Mouse (Mus musculus) kidney, postnatal 25 days (tissue): ENCODE results near the gene Metap1.
A peak's percentile ranks its signal among the peaks of the same experiment; 100 is the strongest.
"Not testable (repeated sequence)": the region's sequence is repeated elsewhere in the genome, so short reads cannot be mapped to it uniquely, and the experiment has no call there.

Source experiments
- DNase-seq, 2 experiments: peaks; one replicate each; pipeline ENCODE4 v3.0.0; 2021; ENCODE audit warnings: mixed read lengths in 2 of 2

The Metap1 gene

DNA sequence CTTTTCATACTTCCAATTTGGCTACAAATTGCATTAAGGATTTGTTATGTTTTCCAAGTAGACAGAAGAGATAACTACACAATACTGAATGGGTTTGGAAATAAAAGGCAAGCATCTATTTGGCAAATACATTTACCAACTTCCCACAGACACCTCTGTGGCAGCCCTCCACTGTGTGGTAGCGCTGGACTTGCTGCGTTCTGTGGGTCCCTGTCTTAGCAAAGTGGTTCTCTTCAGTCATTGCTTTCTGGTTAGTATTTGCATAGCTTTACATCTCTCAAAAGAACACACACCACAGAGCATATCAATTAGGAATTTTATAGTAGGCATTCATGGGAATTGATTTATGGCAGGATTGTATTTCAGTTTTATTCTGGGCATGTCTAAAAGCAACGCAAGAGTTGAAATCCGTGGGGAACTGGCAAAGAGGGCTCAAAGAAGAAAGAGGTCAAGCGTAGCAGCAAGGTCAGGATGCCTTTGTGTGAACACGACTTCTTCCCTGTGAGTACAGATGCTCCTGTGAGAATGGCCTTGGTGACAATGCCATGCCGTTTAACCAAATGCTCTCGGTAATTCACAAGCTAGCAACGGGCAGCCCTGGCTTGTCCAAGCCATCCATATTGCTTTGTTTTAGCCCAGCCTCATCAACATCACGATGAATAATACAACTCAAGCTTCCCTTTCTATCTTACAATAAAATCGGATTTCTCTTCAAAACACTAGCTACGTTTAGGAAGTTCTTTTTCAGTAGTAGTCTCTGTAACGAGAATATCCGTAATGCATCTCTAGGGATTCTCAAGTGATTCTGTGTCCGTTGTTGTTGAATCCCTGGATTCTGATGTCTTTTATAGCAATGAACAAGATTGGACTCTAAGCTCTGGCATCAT lies 10.8 kb upstream of the Metap1 start:
- DNase-seq, result no peak

DNA sequence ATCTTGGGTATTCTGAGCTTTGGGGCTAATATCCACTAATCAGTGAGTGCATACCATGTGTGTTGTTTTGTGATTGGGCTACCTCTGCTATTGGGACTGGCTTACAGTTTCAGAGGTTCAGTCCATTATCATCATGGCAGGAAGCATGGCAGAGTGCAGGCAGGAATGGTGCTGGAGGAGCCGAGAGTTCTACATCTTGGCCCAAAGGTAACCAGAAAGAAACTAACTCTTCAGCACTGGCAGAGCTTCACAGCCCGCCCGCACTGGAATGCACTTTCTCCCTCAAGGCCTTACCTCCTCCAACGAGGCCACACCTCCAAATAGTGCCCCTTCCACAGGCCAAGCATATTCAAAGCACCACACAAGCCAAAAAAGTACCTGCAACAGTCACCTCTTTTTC lies 9.4 kb upstream of the Metap1 start:
- no peak for DNase-seq

DNA sequence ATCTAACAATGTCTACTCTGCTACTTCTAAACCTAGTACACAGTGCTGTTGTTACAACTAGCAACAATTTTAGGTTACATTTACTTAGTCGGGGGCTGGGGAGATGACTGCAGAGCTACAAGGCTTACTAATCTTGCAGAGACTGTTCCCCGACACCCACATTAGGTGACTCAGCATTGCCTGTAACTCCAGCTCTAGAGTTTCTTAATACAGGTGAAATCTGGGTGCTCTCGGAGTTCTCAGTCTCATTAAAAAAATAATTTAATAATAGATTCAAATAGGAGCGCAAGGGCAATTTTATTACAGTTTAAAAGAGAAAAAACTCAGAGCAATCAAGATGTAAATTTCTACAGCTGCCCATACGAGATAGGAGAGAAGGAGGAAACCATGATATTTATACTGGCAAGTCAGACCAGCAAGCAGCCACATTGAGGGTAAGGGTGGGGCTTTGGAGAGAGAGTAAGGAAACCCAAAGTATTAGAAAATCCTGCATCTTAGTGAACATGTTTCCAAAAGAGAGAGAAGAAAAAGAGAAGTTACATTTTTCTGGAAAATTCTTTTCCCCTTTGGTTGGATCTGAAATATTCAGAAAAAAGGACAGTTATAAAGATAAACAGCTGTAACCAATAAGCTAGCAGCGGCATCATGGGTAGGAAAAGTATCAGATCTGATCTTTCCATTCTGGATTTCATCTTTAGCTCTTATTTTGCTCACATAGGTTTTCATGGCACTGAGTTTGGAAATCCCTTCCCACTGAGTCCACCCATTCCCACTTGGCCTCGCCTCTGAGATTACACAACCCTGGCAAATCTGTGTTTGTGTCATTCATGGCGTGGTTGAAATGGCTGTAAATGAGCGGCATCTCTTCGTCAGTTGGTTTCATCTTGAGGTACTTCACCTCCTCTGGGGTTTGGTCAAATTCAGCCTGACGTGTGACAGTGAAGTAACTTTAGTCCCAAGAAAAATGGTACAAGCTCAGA lies 6.1 kb upstream of the Metap1 start:
- no peak for DNase-seq

DNA sequence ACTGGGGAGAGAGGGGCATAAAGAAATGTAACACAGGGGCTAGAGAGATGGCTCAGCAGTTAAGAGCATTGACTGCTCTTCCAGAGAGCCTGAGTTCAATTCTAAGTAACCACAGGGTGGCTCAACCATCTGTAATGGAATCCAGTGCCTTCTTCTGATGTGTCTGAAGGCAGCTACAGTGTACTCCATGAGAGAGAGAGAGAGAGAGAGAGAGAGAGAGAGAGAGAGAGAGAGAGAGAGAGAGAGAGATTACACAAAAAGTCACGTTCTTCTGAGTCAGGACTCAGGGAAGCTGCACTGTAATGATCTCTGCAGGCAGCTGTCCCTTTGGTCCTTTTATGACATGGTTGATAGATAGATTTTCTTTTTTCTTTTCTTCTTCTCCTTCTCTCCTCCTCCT lies 5.2 kb upstream of the Metap1 start:
- no peak for DNase-seq

DNA sequence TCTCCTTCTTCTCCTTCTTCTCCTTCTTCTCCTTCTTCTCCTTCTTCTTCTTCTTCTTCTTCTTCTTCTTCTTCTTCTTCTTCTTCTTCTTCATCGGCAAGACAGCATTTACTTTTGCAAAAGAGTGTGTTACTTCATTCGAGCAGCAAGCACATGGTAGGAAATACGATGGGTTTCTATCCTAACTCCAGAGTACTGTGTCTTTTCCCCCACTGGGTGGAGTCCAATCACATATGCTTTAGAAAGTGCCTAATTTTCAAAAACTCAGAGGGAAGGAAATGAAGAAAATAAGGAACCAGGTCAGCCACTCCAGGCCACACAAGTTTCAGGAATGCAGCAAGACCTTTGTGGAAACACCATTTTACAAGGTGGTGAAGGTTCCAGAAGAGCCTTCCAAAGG lies 4.4 kb upstream of the Metap1 start:
- DNase-seq, result no peak

DNA sequence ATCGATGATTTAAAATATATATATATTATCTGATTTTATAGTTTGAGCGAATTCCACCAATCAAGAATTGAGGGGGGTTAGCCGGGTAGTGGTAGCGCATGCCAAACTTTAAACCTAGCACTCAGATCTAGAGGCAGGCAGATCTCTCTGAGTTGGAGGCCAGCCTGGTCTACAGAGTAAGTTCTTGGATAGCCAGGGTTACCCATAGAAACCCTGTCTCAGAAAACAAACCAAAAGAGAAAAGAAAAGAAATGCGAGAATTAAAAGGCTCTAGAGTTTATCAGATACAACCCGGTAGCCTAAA lies 671 bp upstream of the Metap1 start:
- no peak for DNase-seq

DNA sequence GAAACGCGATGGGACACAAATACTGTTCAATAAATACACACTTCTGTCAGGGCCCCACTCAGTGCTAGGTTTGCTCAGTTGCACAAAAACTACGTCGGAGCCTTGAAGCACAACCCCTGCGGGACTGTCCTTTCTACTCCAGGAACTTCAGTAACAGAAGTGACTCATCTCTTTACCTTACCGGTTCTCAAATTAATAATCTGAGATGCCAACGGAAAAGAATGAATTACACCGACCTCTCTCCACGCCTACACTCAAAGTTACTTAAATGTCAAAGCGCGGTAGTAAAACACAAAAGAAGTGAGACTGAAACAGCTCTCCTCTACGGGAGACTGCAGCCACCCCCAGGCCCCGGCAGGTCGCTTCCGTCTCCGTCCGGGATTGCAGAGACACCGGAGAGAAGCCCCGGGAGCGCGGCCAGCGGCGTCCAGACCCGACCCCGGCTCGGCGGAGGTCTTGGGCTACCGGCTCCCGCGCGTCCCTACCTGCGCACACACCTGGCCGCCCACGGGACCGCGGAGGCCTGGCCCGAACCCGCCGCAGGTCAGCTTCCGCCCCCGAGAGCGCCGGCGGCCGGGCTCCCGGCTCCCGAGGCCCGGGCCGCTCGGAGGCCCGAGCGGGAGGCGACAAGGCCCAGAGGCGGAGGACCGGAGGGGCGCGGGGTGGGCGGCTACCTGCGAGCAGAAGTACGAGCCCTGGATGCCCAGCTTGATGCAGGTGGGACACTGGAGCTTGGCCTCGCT lies 560 bp downstream of the Metap1 start:
- DNase-seq, result no peak

DNA sequence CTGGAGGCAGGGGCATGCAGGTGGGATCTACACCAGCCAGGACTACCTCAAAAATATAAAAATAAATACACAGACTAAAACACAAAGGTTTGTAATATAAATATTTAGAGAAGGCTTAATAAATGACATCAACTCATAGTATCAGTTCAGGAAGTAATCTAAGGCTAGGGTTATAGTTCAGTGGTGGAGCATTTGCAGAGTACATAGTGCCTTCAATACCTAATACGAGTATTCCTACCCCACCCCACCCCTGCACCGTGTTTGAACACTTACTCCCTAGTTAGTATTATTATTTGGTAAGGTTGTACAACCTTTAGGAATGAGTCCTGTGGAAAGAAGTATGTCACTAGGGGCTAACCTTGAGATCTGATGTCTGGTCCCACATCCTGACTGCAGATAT lies 6.1 kb downstream of the Metap1 start:
- no peak for DNase-seq

DNA sequence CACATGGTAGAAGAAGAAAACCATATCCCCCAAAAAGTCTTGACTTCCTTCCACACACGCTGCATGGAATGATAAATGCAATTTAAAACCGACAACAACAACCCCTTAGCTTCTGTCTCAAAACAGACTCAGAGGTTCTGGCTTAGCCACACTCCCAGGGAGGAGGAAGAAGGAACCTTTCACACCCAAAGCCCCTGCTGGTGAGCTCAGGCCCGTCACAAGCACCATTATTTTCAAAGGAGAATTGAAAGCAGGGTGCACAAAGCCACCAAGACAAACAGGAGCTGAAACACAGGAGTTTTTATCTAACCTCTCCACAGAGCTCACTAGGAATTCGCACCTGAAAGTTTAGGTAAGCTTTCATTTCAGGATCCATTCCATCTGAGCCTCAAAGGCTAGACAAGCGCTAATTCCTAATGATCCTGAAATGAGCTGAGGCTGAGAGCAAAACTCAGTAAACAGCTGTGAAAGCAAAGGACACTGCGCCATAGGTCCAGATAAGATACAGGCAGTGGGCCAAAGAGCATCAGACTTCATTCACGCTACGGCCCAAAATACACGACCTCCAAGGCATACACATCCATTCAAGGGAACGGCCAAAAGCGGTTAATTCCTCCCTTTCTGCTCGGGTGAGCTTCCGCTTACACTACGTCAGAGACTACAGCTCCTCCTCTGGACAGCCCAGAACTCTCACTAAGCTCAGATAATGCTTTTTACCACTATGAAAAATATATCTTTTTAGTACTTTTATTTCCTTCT lies 7.6 kb downstream of the Metap1 start:
- no peak for DNase-seq

DNA sequence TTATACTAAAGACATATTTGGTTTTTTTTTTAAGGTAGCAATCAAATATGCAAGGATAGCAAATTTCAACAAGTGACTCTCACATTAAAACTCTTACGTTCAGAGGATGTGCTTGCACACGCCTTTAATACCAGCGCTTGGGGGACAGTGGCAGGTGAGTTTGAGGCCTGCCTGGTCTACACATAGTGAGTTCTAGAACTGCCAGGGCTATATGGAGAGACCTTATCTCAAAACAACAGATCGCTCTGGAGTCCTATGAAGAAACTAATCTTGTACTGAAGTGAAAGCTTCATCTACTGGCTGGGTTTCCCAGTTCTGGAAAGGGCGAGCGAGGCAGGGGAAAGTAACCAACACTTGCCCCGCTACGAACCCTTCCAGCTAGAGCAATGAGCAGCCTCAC lies 9.8 kb downstream of the Metap1 start:
- no peak for DNase-seq

DNA sequence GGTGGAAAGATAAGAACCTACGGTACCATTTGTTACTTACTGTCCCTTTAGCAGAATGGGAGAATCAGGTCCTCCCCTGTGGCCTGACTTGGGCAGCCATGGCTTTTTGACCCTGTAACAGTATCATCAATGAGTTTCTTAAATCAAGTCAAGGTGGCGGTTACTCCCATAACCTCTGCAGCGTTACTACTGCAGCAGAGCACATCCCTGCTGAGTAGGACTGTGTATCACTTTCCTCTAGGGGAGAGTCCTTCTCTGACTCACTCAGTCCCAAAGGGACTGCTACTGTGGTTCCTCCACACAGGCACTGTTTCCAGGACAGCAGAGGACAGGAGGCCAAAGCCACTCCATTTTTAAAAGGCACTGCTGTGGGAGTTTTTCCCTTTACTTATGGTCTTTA lies 18.2 kb downstream of the Metap1 start:
- DNase-seq, result no peak

DNA sequence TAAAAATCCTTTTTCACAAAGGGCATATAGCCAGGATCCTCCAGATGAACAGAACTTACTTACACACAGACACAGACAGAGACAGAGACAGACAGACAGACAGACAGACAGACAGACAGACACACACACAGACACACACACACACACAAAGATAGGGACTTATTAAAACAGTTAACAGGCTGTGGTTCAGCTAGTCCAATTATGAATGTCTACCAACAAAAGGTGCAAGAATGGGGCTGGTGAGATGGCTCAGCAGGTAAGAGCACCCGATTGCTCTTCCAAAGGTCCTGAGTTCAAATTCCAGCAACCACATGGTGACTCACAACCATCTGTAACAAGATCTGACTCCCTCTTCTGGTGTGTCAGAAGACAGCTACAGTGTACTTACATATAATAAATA lies 22.7 kb downstream of the Metap1 start:
- DNase-seq, result not testable (repeated sequence)

DNA sequence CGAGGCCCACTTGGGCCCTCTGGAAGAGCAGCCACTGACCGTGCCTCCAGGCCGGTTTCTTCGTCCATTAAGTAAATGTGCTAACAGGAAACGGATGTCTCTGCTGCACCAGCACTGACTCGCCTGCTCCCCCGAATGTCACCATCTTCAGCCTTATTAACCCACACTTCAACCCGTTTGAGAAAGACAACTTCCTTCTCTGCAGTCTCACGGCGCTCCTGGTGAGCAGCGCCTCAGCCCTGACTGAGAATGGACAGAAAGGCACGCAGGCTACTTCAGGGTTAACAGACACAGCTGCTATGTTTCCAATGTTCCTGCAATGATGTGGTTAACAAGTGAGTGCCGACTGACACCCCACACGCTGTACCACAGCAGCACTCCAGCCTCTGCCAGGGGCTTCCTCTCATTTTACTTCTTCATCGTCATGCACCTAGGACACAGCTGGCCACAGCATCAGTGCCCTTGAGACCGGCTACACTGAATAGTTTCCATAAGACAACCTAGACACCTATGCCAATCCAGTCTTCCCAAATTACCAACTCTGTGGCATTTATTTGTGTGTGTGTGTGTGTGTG lies 24.7 kb downstream of the Metap1 start:
- DNase-seq, result no peak

DNA sequence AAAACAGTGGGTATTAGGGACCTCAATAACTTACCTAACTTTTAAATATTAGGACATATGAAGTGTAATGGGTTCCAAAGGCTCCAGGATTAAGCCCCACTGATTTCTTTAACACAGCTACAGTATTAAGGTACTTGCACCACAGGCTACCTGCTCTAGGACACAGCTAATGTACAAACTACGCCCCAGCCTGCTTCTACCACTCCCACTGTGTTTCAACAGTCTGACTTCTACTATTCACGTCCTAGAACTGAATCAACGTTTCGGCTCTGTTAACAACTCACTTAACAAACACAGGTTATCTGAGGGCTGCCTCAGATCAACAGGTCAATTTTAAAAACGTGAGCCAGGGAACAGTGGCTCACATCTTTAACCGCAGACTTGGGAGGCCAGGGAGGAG lies 25.5 kb downstream of the Metap1 start:
- no peak for DNase-seq

DNA sequence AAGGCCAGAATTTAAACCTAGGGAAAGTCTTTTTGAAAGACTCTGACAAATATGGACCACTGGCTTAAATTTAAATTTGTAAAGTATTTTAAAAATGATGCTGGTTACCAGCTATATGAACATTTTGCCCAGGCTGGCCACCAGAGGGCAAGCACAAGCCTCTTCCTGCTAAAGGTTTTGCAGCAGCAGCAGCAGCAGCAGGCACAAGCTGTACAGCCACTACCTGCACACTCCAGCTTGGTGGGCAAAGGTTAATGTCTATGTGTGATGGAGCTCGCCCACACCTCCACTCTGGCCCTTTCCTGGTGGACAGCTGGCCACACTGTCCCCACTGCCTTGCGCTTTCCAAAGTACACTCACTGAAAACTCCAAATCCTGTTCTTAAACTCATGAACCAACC lies 26.2 kb downstream of the Metap1 start:
- peak; percentile 52 to 77 for DNase-seq

DNA sequence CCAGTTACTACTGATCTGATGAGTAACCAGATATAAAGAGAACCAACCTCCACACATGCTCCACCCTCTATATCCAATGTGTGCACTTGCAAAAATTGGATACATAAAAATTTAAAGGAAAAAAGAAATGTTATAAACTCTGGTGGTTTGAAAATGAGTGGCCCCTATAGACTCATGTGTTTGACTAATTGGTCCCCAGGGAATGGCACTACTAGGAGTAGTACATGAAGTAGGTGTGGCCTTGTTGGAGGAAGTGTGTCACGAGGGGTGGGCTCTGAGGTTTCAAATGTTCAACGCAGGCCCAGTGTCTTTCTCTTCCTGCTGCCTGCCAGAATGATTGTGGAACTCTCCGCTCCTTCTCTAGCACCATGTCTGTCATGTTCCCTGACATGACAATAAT lies 27.5 kb downstream of the Metap1 start:
- no peak for DNase-seq

DNA sequence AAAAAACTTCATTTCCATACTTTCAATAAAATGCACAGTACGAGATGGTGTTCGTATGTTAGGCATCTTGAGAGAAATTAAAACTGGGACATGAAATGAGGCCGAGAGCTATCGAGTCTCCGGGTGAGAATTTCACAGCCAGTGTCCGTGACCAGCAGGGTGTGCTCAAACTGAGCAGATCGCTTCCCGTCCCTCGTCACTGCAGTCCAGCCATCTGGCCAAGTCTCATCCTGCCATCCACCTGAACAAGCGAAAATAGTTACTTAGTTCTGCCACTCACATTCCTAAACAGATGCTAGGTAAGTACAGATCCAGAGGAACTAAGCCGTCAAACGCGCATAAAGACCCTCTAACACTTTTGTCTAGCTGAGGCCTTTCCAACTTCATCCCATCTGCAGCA lies 29.1 kb downstream of the Metap1 start:
- DNase-seq, result no peak

DNA sequence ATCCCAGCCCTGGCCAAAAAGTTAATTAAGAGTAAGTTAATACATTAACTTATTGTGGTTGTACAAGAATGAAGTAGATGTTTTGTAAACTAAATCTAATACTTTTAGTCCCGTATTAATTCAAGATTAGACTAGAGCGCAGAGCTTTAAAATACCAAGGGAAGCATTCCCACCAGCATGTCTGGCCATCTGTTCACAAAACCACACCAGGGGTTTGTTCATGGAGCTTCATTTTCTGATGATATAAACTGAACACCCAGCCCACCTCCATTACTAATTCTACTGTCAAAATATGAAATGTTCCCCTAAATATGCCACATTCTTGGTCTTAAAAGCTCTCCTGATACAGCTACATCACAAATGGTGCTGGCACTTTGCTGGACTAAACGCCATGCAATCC lies 30.9 kb downstream of the Metap1 start:
- no peak for DNase-seq

DNA sequence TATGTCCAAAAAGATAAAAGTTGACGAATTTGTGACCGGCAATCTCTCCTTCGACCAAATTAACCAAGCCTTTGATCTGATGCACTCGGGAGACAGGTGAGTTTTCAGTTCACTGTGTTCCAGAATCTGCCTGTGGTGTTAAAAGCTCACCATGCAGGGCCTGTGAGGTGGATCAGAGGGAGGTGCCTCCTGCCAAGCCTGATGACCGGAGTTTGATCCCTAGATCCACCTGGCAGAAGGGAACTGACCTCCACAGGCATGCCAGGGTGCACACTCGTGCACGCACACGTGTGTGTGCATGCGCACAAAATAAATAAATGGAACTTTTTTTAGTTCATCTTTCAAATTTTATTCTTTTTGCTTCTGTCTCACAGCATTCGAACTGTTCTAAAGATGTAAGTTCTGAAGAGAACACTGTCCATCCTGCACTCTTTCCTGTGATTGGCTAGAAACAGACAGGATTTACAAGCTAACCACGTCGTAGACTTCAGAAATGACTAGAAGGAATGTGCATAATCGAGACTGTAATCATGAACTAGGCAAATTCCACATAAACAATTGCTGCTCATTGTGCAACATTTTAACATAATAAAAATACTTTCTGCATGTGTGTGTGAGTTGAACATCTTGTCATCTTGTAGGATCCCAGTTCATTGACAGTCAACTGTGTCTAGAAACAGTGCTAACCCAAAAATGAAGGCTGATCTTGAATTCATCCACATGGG lies 34.4 kb downstream of the Metap1 start:
- DNase-seq, result no peak

DNA sequence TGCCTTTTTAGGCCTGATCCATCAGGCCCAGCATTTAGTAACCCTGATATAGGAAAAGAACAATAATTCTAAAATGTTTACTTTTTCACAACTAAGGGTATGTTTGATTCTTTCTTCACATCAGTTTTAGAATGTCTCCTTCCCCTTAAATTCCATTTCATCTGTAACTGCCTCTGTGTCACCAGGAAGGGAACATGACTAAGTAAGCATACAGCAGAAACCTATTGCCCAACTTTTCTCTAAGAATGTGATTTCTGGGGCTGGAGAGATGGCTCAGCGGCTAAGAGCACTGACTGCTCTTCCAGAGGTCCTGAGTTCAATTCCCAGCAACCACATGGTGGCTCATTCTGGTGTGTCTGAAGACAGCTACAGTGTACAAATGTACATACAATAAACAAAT lies 35.1 kb downstream of the Metap1 start:
- DNase-seq, result no peak

DNA sequence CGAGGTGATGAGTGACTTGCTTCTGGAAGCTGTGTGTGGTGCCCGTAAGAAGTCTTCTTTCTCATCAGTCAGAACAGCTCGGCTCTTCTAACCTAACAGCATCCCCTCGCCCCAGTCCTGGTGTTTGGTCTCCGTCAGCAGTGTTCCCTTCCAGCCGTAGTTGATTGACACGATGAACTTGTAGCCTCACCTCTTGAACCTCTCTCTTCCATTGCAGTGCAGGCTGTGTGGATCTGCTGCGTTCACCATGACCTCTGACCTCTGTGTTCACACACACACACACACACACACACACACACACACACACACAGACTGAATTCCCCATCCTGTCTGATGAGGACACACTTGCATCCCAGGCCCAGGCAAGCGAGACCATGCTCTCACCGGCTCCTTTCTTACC lies 37.1 kb downstream of the Metap1 start:
- DNase-seq, result no peak
